Mouse (Mus musculus) megakaryocyte progenitor cell, adult 5-6 weeks (primary cell): ENCODE results near the gene Cyp26b1. TPM values are rescaled to one million over a fixed set of nuclear protein-coding genes. Genes with fewer than 3 reads are reported as not detected.
"Not testable (repeated sequence)": the region's sequence is repeated elsewhere in the genome, so short reads cannot be mapped to it uniquely, and the experiment has no call there.

ENCODE experiments used
- ATAC-seq: replicated peaks from 2 replicates; pipeline ENCODE4 v1.8.0; 2016; ENCODE audit warnings: mild to moderate bottlenecking, moderate TSS enrichment, inconsistent platforms; ENCODE audit not compliant: poor library complexity
- total RNA-seq, 2 experiments: library from RNA; stranded (forward) in 1 of 2; stranded (reverse) in 1 of 2; fragments of 157-497, 149-512 nt in 1 of 2; fragments of 200-1000 nt in 1 of 2; gene quantifications; 2 replicates each; pipeline versions ENCODE4 v1.2.3 to v1.2.4; 2015 to 2017

Cyp26b1 gene
- total RNA-seq (2015) (not detected in 2 replicates), total RNA-seq (2017) (not detected in 2 replicates)

DNA sequence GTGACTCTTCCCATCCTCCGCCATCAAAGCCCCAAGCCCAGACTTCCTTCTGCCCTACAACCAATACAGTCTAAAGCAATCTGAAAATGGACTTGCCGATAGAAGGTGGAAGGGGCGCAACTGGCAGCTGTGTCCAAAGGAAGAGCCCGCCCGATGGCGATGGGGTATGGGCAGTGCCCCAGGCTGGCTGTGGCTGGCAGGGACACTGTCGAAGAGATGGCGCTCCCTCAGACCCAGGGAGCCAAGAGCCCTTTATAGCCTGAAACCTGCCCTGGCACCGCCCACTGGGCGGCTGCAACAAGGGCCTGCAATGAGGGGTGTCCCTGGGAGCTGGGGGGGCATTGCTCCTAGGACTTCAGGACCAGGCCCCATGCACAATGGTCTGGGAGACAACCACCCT is at the start of gene Cyp26b1:
Gene Cyp26b1, minus strand, starts transcription at position 216 of the 400 bp plus-strand sequence.
- ATAC-seq = no peak

- no peak; the same call in 1 of the 2 replicates for ATAC-seq
These were observed 47.3 kb upstream of the Cyp26b1 start for GRCm38 (mm10) chr6:84641062-84641431.

GRCm38 (mm10) chr6:84640324-84641061 is 46.8 kb upstream of the Cyp26b1 start:
- ATAC-seq = peak; percentile 58; the same call in 1 of the 2 replicates

DNA sequence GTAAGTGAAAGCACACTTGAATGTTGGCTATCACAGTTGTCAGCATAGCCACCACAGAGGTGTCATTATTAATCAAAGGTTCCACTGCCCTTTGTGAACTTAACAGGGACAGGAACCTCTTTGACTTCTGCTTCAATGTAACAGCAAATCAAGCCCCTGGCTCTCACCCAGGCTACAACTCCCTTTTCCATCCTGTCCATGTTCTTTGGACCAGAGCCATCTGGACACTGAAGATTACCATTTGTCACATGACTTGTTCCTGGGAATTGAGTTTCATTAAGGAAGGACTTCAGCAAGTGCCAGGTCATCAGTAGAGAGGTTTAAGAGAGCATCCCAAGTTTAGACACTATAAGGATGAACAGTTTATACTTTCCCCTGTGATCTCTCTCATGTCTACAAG is 44.5 kb upstream of the Cyp26b1 start:
- ATAC-seq = no peak

DNA sequence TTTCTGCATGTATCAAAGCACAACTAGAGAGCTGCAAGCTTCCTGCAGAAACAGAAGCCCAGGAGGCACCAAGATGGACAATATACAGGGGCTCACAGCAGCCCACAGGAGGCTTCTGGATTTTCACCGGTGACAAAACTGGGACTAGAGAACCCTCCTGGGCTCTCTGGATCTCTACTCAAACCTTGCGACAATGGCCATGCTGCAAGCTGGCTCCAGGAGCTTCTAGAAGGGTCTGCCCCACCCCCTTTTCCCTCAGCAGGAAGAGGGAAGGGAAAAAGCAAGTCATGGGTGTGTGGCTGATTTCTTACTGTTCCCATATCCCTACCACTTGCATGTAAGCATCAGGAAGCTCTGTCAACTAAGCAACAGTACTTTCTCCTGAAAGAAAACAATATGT is 37.9 kb upstream of the Cyp26b1 start:
- ATAC-seq = no peak

DNA sequence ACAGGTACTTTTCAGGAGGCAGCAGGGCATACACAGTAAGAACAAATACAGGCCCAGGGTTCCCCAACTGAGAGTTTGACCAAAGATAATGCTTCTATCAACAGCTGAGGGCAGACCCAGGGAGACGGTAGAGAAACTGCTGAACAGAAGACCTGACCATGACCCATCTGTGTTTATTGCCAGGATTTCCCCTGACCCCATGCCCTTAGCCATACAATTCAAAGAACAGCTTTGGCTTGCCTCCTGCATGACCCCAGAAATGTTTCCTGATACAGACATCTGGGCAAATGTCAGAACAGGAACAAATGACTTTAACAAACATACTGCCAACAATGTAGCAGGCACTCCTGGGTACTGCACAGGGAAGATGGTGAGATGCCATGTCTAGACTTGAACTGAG is 36.6 kb upstream of the Cyp26b1 start:
- no peak for ATAC-seq

DNA sequence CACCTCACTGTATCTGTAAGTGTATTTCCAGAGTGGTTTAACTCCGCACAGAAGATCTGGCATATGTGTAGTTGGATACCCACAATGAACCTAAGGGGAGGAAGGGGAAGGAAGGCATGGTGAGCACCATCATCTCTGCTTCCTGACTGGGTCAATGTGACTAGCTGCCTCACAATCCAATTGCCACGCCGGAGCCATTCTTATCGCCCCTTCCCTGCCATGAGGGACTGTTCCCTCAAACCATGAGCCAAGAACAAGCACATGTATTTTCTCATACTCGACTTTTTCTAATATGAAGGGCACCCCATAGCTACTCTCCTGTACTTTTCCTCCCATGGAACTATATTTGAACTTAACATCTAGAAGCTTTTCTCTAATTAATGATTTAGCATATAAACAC is 35.1 kb upstream of the Cyp26b1 start:
- ATAC-seq = no peak

GRCm38 (mm10) chr6:84626398-84626797 is 32.7 kb upstream of the Cyp26b1 start:
- no peak for ATAC-seq

DNA sequence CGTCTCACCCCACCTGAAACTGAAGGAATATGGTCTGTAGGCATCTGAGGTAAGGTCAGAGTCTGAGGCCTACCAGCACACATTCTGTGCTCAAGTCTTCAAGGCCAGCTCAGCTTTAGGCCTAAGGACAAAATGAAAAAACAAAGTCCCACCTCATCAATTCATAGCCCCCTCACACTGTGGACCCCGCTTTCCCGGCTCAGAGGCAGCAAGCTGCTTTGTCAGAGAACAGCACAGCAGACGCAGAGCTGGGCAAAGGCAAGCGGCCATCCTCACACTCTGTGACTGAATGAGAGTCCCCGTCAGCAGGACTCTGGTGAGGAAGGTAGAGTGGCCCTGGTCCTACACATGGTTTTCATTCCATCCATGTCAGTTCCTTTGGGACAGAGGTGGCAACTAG is 25.5 kb upstream of the Cyp26b1 start:
- no peak for ATAC-seq

DNA sequence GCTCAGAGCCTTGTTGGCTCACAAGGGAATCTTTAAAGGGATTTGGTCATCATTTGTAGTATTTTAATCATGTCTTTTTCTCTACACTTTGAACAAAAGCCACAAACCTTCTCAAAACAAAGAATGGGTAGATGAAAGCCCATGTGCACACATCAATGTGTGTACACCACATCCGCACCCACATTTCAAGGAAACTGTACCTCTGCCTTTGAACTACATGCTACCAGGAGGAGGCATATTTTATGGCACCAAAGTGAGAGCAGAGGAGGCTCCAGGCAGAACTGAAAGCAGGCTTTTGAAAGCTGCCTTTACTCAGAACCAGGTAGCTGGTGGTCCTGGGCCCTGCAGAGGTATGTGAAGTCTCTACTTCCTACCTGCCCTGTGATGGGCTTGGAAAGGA is 23.3 kb upstream of the Cyp26b1 start:
- no peak for ATAC-seq

GRCm38 (mm10) chr6:84616586-84616985 is 22.9 kb upstream of the Cyp26b1 start:
- ATAC-seq = no peak

- ATAC-seq = no peak
These were observed 19.9 kb upstream of the Cyp26b1 start for GRCm38 (mm10) chr6:84613561-84613960.

DNA sequence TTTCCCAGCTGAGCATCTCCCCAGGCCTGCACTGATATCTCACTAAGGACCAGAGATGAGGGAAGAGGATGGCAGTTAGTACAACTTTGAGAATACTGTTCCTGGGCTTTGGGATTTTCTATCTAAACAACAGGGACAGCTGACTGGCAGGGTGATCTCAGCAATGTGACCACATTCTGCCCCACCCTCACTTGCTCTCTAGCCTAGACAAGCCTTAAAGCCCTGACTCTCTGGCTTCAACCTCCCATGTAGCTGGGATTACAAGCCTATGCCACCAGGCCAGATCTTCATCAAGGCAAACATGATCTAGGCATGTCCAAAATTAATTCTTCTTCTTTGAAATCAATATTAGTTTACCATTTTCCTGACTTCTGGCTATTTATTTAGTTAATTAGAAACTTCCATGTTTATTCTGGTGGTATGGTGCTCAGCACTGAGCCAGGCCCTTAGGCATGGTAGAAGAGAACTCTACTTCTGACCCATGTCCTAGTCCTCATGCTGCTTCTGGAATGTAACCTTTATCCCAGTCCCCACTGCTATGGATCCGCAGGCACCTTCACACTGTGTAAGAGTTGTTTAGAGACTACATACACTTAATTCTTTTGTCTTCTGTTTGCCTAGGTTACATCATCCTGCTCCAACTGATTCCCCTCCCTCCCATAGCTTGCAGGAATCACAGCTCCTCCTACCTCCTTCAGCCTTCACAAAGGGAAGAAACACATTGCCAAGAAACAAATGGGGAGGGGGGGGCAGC is 7.6 kb upstream of the Cyp26b1 start:
- ATAC-seq = no peak

GRCm38 (mm10) chr6:84599296-84599695 is 5.6 kb upstream of the Cyp26b1 start:
- ATAC-seq = not testable (repeated sequence)

- no peak for ATAC-seq
These were observed 5.0 kb upstream of the Cyp26b1 start for GRCm38 (mm10) chr6:84598725-84599124.

GRCm38 (mm10) chr6:84594626-84595025 is 918 bp upstream of the Cyp26b1 start:
- no peak for ATAC-seq

- no peak for ATAC-seq
These were observed 2.6 kb downstream of the Cyp26b1 start for GRCm38 (mm10) chr6:84590961-84591745.

DNA sequence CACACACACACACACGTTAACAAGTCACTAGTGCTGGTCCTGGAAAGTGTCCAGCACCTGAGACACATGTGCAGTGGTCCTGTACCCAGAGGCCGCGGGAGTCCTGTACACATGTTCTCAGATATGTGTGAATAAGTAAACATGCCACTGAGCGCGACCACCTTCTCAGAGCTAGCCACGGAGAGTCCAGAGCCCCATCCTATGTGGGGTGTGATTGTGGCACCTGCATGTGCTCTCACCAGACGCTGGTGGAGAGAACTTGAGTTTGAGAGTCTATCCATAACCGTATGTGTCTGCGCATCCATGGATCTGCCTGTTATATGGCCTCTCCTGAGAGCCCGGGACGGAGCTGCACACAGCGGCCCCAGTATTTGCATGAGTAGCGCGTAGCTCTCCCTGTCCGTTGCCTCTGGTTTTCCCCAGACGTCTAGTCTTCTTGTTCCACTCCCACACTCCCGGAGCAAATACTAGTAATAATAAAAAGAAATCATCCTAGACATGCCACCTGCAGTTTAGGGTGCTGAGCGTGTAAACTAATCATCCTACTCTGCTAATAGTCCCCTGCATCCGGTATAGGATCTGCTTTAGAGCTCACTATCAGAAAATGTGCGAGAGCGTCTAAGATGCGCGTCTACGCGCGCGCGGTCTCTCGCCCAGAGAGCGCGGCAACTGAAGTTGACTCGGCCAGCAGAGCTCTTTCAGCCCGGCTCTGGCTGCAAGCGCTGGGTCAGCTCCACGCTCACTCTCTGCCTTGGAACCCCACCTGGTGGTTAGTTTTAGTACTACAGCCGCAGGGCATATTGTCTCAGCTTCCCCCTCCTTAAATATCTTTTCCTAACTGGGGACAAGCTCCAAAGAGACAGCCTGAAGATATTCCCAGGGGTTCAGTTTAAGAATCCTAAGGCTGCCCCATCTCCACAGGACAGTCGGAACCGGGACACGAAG is 3.7 kb downstream of the Cyp26b1 start:
- peak; percentile 91 for ATAC-seq

DNA sequence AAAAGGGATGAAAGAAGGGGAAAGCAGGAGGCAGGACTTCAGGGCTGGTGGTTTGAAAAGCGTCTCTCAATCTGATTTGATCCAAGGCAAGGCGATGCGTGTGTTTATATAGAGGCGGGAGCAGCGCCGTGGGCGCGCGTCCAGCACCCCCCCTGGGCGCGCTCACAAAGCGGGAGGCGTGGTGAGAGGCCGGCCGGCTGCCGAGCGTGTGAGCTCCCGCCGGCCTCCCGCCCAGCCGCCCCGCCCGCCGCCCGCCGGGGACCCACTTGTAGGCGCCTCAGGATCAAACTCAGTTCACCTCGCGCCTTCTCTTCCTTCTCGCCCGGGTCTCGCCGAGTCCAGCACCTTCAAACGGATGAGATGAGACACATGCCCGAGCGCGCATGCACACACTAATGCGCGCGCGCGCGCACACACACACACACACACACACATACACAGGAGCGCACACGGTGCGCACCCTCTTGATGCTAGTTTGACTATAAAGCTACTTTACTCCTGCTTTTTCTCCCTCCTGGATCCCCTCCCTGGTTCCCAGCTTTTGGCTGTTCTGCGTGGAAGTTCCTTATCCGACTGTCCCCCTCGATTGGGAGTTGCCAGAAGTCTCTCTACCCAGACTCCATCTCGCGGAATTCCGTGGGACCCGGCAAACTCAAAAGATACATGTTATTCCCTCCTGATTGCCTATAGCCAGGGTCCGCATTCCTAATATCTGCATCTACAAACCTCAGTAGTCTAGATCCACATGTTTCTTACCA is 4.6 kb downstream of the Cyp26b1 start:
- no peak for ATAC-seq
